Mouse (Mus musculus) kidney, postnatal 4 days (tissue): ENCODE measurements around the gene Fbxo47.

Experiments used
- DNase-seq, 2 experiments: peaks; one replicate each; pipeline ENCODE4 v3.0.0; 2021; ENCODE audit warnings: mixed read lengths in 2 of 2

Gene Fbxo47

GRCm38 (mm10) chr11:97829365-97829764 lies 54.6 kb downstream of the Fbxo47 start:
- DNase-seq: no peak

- DNase-seq: no peak
Observed at GRCm38 (mm10) chr11:97827654-97828053, 56.3 kb downstream of the Fbxo47 start.

GRCm38 (mm10) chr11:97826414-97826813 lies 57.5 kb downstream of the Fbxo47 start:
- DNase-seq: no peak

DNA sequence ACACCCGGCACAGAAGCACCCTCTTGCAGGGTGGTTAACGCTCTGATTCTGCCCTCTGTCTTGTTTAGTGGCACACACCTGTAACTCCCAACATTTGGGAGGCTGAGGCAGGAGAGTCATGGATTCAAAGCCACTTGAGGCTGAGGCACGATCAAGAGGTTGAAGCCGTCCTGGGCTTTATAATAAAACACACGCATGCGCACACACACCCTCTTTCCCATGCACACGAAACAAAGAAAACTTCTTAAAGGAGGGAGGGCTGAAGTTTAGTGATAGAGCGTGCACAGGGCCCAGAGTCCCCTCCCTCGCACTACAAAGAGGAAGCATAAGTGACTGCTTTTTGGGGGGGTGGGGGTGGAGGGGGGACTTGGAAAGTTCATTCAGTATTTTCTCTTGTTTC lies 58.0 kb downstream of the Fbxo47 start:
- no peak for DNase-seq

GRCm38 (mm10) chr11:97825295-97825694 lies 58.7 kb downstream of the Fbxo47 start:
- no peak for DNase-seq

DNA sequence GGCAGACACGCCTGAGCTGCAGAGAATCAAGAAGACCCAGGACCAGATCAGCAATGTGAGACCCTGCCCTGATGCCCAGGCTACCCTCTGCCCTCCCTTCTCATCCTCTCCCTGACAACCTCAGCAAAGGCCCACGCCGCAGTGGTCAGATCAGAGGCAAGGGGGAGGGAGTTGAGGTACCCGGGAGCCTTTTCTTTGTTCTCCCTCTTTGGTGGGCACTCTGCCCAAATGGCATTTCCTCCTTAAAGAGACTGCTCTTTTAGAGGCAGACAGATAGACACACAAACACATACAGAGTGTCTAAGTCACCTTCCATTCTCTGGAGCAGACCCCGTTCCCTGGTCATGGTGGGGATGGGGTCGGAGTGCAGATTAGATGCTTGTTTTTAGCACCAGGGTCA lies 59.1 kb downstream of the Fbxo47 start:
- DNase-seq: peak in 1 of 2 experiments; percentile 47

GRCm38 (mm10) chr11:97824168-97824567 lies 59.8 kb downstream of the Fbxo47 start:
- DNase-seq: no peak

DNA sequence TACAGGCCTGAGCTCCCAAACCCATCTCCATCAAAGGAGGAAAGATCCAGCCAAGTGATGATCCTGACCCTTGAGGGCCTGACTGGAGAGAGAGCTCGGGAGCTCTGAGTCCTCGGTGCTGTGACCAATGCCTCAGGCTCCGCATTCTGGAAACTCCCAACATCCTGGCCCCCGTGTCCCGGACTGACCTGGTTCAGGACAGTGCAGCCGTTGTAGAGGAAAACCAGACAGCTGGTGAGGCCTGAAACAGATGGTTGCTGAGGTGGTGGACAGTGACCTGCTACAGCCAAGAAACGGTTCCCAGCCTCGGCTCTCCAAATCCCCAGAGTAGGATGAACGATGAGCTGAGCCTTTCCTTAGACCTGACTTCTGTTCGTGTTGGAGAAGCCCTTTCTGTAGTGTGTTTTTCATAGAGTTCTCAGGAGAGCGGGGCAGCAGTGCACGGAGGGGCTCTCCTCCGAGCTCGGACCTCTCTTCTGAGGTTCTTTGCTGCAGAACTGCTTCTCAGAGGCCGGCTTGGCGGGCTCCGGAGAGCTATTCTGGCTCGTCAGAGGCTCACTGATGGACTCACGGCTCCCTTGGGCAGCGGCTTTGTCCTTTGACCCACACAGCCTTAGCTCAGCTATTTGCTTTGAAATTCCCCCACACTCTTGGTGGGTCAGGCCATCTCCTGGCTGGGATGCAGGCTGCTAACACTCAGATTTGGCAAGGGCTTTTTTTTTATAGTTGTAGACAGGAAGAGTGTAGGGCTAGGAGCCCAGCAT lies 60.9 kb downstream of the Fbxo47 start:
- peak; percentile 56 to 70 for DNase-seq

DNA sequence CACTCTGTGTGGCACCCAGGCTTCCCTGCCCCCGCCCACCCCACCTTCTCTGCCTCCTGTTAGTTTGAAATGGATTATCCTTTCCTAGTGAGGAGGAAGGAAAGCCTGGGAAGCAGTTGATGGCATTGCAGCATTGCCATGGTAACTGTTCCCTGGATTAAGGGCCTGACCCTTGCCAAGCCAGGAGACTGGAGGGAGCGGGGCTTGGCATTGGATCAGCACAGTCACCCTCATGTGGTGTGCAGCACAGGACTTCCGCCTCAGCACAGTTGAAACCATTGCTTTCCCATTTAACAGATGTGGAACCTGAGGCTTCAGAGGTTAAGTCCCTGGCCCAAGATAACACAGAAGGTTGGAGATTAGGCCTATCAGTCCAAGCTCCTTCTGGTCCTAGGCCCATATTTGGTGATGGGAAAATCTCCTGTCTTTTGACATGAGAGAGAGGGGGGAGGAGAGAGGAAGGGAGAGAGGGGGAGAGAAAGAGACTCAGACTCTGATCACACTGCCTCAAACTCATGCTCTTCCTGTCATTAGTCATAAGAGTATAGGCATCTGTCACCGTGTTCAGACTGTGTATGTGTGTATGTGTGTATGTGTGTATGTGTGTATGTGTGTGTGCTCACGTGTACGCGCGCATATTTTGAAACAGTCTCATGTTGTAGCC lies 62.4 kb downstream of the Fbxo47 start:
- DNase-seq: no peak

DNA sequence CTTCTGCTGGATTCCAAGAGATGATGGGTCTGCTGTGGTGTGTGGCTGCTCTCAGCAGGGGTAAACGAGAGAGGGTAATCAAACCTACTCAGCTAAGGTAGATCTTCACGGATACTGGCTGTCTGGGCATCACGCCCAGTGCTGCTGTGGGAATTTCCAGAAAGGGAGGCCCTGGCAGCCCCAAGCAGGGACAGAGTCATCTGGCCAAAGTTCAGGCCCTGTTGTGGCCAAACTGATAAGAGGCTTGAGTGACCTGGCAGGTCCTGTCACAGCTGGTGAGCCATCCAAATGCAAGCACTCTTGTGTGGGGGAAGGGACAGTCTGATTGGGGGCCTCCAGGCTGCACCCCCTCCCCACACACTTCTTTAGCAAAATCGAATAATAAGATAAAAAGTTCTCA lies 63.1 kb downstream of the Fbxo47 start:
- DNase-seq: peak; percentile 64 to 77

DNA sequence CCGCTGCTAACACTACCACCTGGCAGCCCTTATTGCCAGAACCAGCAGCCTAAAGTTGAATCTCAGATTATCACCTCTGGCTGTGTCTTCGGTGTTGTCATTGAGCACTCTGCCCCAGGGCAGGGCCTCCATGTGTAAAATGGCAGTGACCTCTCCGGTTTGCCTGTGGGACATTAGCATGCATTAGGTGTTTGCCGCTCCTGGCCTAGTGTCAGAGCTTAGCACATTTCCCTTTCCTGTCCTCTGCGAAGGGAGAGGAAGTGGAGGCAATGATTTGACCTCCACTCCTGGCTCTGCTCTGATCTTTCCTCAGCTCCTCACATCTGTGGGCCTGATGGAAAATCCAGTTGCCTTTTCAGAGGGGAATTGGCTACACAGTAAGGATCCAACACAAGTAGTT lies 64.0 kb downstream of the Fbxo47 start:
- DNase-seq: no peak

DNA sequence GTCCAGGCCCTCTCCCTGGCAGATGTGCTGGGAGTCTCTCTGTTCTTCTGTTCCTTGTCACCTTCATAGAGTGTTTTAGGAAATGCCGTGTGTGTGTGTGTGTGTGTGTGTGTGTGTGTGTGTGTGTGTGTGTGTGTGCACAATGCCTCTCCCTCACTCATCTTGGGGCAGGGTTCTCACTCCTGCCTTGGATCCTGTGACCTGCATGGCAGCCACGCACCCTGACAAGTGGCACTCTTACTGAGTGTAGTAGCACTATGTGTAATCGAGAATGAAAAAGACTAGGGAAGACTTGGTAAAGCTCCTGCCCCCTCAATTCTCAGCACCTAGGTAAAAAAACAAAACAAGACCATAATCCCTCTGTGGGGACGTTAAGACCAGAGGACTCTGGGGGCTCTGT lies 64.9 kb downstream of the Fbxo47 start:
- DNase-seq: no peak

GRCm38 (mm10) chr11:97818571-97818970 lies 65.4 kb downstream of the Fbxo47 start:
- DNase-seq: peak; percentile 57 to 62

GRCm38 (mm10) chr11:97818003-97818402 lies 66.0 kb downstream of the Fbxo47 start:
- DNase-seq: no peak

DNA sequence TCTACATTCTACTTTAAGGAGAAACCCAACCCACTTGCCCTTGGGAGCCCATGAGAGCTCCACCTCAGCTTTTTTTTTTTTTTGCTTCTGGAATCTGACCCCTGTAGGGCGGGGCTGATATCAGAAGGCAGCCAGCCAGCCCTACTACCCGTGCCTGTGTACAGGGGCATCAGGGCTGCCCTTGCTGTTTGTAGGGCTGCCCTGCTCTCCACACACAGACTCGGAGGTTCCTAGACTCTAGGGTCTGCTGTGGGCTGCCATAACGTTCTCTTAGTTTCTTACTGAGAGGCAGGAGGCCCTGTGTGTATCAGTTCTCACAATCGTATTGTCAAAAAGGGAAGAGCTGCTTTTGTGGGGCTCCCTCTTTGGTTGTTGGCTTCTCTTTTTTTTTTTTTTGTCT lies 66.6 kb downstream of the Fbxo47 start:
- DNase-seq: peak in 1 of 2 experiments; percentile 62

GRCm38 (mm10) chr11:97816916-97817315 lies 67.0 kb downstream of the Fbxo47 start:
- DNase-seq: peak in 1 of 2 experiments; percentile 33

GRCm38 (mm10) chr11:97816176-97816575 lies 67.8 kb downstream of the Fbxo47 start:
- DNase-seq: no peak

DNA sequence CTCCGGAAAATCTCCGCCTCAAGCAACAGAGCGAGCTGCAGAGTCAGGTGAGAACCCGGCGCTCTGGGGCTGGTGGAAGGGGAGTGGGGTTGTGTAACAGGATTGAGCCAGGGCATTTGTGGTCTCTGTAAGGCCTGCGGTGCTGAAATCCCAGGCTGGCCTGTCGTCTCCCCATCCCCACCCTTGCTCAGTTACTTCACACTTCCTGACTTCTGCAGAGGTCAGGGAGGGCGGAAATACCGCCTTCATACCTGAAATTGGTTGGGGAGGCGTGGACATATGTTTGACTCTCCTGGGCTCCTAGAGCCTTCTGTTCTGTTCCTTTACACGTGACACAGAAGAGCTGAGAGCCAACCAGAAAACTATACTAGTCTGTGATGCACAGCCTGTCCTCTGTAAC lies 68.2 kb downstream of the Fbxo47 start:
- DNase-seq: no peak

GRCm38 (mm10) chr11:97813746-97814515 lies 70.0 kb downstream of the Fbxo47 start:
- peak; percentile 75 to 84 for DNase-seq

DNA sequence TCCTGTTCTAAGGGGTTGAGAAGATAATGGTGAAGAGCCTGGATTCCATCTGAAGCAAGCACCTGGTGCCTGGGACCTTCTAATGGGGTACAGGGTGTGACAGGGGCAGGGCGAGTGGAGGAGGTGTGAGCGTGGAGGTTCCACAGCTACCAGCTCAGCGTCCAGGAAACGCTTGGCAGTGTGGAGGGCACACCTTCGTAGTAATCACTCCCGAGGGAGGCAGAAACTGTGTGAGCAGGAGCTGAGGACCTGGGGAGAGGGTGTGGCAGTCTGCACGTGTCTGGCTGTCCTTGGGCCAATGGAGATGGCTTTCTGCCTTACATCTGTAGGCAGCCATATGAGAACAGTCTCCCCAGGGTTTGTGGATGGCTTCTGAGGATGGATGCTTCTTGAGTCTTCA lies 70.9 kb downstream of the Fbxo47 start:
- DNase-seq: no peak

- peak in 1 of 2 experiments; percentile 44 for DNase-seq
Observed at GRCm38 (mm10) chr11:97812491-97812921, 71.4 kb downstream of the Fbxo47 start.

DNA sequence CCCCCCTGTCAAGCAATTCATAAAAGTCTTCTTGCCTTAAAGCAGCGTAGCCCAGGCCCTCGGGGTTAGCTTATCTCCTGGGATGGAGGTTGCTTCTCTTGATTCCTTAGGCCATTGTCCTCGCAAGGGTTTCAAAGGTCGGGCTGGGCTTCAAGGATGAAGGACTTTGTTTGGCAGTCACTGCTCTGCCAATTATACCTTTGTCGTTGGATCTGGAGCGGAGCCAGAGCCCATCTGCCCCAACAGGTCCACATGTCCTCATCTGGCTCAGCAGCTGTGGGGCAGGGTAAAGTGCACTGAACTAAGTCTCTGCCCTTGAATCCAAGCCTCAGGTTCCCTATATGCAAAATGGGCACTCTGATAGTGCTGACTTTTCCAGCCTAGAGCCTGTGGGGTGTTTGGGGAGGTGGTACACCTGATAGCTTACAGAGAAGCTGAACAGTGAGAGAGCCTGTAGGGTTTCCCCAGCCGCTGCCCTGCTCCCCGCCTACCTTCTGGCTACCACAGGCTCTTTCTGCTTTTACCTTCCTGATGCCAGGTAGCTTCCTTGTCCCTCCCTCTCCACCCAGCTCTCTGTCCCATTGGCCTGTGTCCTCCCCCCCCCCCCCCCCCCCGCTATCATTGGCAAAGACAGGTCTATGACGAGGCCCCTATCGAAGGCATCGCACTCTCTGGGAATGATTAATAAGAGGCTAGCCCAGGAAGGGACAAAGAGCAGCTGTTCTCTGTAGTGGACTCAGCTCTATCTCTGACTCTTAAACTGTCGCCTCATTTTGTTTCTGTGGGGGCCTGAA lies 72.2 kb downstream of the Fbxo47 start:
- DNase-seq: peak; percentile 64 to 78

GRCm38 (mm10) chr11:97810970-97811369 lies 73.0 kb downstream of the Fbxo47 start:
- DNase-seq: no peak
